Mouse (Mus musculus) C2C12 (cell line): ENCODE measurements around the gene Sox6.

ENCODE experiments used
- CEBPB ChIP-seq: IDR thresholded peaks from one replicate; pipeline ENCODE4 v1.6.1; 2011; ENCODE audit warnings: low read depth, mild to moderate bottlenecking, control low read depth, moderate library complexity
- CTCF ChIP-seq: IDR thresholded peaks from one replicate; pipeline ENCODE4 v1.5.1; 2011; ENCODE audit not compliant: control insufficient read depth, insufficient read depth, insufficient read length
- FOSL1 ChIP-seq: IDR thresholded peaks from one replicate; pipeline ENCODE4 v1.8.0; 2011; ENCODE audit warnings: mild to moderate bottlenecking, low read length; ENCODE audit not compliant: poor library complexity, insufficient read depth, severe bottlenecking
- MAX ChIP-seq: IDR thresholded peaks from one replicate; pipeline ENCODE4 v1.6.1; 2011; ENCODE audit warnings: mild to moderate bottlenecking, control low read depth
- MYOD1 ChIP-seq: IDR thresholded peaks from one replicate; pipeline ENCODE4 v1.6.1; 2011; ENCODE audit warnings: low read depth; ENCODE audit not compliant: control insufficient read depth, insufficient read length
- MYOG ChIP-seq: IDR thresholded peaks from one replicate; pipeline ENCODE4 v1.6.1; 2011; ENCODE audit not compliant: control insufficient read depth, insufficient read length; ENCODE audit errors: extremely low read depth
- USF1 ChIP-seq: IDR thresholded peaks from one replicate; pipeline ENCODE4 v1.6.1; 2011; ENCODE audit warnings: low read depth, mild to moderate bottlenecking, control low read depth, moderate library complexity

DNA sequence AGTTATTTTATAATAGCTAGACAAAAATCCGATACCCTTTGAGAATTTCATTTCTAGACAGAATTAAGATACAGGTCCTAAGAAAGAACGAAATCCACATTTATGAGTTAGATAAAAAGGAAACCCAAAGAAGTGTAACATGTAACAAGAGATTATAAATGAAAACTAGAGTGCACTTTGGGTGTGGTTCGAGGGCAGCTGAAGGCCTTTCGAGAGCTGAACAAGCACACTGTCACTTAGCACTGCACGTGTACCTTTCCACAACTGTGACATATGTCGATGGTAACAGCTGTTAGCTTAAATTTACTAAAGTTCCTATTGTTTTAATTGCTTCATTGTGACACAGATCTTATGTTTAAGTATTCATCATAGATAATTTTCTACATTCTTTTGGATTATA, 142.8 kb downstream of the Sox6 start:
- TF ChIP-seq MYOG (no peak), CTCF (no peak), USF1 (no peak), MYOD1 (no peak), CEBPB (no peak), MAX (no peak), FOSL1 (no peak)
